Mouse (Mus musculus) heart, postnatal 0 days (tissue): ENCODE results near the gene Rbck1.

Source experiments
- CTCF ChIP-seq: IDR thresholded peaks from 2 replicates; pipeline ENCODE4 v1.5.1; 2016; ENCODE audit warnings: antibody characterized with exemption, control low read depth, low read depth
- EP300 ChIP-seq: IDR thresholded peaks from 2 replicates; pipeline ENCODE4 v1.6.1; 2016; ENCODE audit warnings: antibody characterized with exemption, low read depth

GRCm38 (mm10) chr2:152321558-152321957, 10.9 kb downstream of the Rbck1 start:
- TF ChIP-seq CTCF (no peak), EP300 (no peak)
